Mouse (Mus musculus) ovary, postnatal 14 days (tissue): ENCODE measurements around the gene H2-K1.
A peak's percentile ranks its signal among the peaks of the same experiment; 100 is the strongest.

Source experiments
- DNase-seq: peaks from one replicate; pipeline ENCODE4 v3.0.0; 2022; ENCODE audit warnings: low spot score

Gene H2-K1

DNA sequence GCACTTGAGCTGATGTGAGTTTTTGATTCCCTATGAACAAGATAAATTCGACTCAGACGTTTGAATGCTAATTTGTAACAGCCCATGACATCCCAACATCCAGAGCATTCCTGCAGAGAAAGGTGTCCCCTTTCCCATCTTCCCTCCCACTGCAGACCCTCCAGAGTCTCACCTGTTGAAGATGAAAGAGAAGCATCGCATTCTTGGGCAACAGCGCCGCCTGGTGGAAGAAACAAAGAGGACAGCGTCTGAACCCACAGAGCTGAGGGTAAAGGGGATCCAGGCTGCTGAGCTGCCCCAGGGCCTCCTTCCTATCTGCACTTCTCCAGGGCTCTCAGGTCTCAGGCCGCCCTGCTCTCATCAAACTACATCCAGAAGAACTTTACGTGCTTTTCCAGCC lies 18.0 kb downstream of the H2-K1 start:
- DNase-seq: peak; percentile 46

- peak; percentile 52 for DNase-seq
Measured at GRCm38 (mm10) chr17:33981192-33981909, 18.8 kb downstream of the H2-K1 start.

GRCm38 (mm10) chr17:33980181-33981035 lies 19.7 kb downstream of the H2-K1 start:
- DNase-seq: no peak

DNA sequence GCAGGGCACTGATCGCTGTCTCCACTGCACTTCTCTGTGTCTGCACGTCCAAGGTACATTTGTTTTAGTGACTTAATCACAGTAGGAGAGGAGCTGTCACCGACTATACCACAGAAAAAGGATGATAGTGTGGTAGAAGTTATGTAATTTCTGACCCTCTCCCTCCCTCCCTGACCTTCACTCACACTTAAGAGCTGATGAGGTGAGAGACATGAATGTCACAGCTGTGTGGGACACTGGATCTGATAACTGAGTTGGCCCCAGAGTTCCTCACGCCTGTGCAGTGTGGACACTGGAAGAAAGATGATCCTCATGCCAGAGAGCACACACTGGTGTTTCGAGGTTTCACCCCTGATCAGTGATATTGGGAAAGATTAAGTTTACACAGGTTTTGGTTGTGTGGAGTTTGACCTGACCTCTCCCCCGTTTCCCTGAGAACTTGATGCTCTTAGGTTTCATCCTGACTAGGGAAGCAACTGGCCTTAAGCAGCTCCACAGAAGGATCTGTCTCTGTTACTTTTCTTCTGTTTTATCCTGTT lies 20.6 kb downstream of the H2-K1 start:
- no peak for DNase-seq

GRCm38 (mm10) chr17:33978631-33979031 lies 21.5 kb downstream of the H2-K1 start:
- DNase-seq: no peak

DNA sequence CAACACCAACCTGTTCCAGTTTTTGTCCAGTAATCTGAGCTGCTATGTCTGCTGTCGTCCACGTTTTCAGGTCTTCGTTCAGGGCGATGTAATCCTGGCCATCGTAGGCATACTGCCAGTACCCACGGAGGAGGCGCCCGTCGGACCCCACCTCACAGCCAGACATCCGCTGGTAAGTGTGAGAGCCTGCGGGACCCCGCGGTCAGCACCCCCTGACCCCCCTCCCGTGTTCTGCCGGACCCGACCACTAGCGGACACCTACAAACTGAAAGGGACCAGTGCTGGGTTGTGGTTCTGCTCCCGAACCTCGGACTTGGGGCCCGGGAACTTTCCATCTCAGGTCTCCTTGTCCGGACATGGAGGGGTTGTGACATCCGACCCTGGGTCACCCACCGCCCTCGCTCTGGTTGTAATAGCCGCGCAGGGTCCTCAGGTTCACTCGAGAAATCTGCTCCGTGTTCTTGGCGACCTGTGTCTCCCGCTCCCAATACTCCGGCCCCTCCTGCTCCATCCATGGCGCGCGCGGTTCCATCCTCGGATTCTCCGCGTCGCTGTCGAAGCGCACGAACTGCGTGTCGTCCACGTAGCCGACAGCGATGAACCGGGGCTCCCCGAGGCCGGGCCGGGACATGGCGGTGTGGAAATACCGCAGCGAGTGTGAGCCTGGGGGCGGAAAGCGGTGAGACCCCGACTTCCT lies 22.1 kb downstream of the H2-K1 start:
- no peak for DNase-seq

DNA sequence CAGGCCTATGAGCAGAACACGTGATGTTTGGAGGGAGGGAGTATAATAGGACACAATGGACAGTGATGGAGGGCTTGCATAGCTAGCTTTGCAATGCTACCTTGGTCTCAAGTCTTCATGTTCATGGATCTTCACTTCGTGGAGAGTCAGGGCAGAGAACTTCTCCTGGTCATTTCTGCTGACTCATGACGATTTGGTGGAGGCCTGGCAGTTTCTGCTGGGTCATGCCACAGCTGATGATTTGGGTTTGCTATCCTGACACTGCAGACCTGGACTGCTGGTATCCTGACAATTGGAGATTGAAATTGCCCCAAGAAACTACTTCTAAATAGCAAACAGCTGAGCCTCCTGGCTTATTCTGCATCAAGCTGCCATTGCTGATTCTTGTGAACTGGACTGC lies 26.6 kb downstream of the H2-K1 start:
- DNase-seq: no peak

GRCm38 (mm10) chr17:33972691-33973090 lies 27.5 kb downstream of the H2-K1 start:
- no peak for DNase-seq

GRCm38 (mm10) chr17:33969394-33969793 lies 30.8 kb downstream of the H2-K1 start:
- DNase-seq: no peak

DNA sequence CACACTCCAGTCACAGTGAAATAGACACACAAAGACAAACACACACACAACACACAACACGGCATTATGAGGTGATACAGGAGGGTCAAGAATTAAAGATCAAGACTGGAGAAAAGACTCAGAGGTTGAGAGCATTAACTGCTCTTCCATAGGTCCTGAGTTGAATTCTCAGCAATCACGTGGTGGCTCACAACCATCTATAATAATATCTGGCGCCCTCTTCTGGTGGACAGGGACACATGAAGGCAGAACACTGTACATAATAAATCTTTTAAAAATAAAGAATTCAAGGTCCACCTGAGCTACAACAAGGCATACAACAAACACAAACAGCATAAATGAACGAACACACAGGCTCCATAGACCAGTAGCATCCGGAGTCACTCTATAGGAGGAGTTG lies 31.2 kb downstream of the H2-K1 start:
- DNase-seq: no peak

GRCm38 (mm10) chr17:33968489-33968888 lies 31.7 kb downstream of the H2-K1 start:
- DNase-seq: peak; percentile 63

DNA sequence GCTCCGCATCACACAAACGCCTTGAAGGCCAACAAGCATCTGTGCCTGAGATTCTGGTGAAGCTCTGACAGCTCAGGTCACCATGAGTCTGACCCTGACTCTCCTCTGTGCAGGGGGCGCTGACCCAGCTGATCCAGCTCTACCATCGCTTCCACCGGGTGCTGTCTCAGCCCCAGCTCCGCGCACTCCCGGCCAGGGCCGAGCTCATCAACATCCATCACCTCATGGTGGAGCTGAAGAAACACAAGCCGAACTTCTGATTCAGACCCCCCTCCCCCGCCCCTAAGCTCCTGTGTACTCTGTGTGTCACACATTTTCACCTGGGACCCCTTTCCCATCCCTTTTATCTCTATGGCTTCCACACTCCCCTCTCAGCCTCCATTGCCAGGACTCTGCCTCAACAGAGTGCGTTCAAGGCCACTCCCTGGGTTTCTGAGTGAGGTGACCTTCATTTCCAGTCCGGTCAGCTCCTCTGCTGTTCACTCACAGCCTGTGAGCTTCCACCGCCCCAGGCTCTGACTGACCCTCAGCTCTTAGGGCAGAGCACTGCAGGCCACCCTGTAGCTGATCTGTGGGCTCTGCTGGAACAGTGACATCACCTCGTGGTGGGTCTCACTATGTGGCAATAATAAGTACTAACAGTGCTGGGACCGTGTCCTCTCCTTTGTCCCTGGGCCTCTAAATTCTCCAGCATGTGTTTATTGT lies 34.1 kb downstream of the H2-K1 start:
- DNase-seq: no peak

DNA sequence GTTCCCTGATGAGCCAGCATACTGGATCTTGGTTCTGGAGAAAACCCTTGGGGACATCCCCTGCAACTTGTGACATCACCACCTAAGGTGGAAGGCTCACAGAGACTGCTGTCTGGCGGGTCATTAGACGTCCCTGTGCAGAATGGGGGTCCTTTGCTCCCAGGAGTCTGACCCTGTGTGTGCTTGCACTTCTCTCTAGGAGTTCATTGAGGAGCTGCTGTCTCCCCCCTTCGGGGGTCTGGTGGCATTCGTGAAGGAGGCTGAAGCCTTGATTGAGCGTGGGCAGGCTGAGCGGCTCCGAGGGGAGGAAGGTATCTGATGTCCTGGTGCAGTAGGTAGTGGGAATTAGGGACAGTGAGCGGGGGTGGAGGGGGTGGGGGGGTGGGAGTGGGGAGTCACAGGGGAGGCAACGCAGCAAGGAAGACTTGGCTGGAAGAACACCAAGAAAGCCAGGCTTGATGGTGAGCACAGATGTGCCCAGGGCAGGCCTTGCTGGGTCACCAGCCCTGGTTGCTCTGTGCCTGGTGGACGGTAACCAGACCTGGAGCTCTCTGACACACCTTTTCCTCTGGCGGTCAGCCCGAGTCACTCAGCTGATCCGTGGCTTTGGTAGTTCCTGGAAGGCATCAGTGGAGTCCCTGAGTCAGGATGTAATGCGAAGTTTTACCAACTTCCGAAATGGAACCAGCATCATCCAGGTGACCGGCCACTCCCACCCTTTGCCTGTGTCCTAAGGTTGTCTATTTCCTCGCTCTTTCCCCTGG lies 34.9 kb downstream of the H2-K1 start:
- no peak for DNase-seq

- DNase-seq: no peak
Measured at GRCm38 (mm10) chr17:33962876-33963275, 37.3 kb downstream of the H2-K1 start.

DNA sequence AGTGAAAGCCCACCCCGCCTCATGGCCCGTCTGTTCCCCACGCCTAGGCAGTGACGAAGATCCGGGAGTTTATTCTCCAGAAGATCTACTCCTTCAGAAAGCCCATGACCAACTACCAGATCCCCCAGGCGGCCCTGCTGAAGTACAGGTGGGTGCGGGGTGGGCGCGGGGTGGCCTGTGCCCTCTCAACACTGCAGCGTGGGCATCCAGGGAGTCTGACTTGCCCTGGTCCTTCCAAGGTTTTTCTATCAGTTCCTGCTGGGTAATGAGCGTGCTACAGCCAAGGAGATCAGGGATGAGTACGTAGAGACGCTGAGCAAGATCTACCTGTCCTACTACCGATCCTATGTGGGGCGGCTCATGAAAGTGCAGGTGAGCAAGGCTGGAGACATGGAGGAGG lies 40.2 kb downstream of the H2-K1 start:
- no peak for DNase-seq

GRCm38 (mm10) chr17:33959135-33959534 lies 41.0 kb downstream of the H2-K1 start:
- no peak for DNase-seq

- no peak for DNase-seq
Measured at GRCm38 (mm10) chr17:33958451-33958850, 41.7 kb downstream of the H2-K1 start.

- DNase-seq: no peak
Measured at GRCm38 (mm10) chr17:33957493-33957892, 42.7 kb downstream of the H2-K1 start.

DNA sequence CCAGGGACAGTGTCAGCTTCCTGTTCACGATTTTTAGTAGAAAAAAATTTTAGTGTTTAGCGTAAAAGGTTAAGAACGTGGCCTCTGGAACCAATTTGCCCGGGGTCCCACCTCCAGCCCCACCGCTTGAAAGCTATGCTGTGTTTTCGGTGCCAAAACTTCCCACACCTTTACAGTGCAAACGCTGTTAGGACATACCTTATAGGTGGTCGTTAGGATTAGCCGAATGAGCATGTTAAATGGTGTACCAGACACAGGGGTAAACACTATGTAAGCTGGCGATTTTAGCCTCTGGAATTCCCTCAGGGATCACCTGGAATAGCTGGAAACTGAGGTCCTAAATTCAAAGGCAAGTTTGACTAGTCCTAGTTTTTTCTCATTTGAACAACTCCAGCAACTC lies 43.8 kb downstream of the H2-K1 start:
- DNase-seq: no peak

DNA sequence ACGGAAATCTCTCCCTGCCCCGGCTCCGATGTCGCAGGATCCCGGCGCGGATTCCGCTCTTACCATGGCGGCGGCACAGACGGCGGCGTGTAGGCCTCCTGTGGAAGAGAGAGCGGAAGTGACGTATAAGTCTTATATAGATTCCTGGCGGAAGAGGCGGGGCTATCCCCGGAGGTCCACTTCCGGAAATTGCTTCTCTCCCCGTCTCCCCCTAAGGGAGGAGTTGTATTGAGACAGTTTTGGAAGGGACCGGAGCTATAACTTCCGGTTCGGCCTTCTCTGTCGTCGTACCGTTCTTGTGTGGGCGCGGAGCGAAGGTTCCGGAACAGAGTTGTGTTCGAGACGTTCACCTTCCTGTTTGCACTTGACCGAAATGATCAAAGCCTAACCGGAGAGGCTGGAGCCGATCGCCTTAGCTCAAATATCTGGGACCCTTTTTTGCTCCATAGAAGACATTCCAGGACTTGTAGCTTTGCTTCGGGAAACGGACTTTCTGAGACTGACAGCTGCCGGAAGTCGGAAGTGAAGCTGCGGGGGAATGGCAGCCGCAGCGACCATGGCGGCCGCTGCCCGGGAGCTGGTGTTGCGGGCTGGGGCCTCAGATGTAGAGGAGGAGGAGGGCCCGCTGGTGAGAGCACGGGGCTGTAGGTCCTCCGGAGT lies 44.5 kb downstream of the H2-K1 start, which contains the start of the genes Vps52 and Rps18:
Gene Vps52 (plus strand): TSS at position 258 of the 660 bp plus-strand sequence.
Gene Rps18 (minus strand): TSS at position 447 of the 660 bp plus-strand sequence.
- DNase-seq: peak; percentile 95
